Mouse (Mus musculus) megakaryocyte, embryonic 14.5 days (primary cell): ENCODE results near the gene Yipf3.

Experiments
- FLI1 ChIP-seq: IDR thresholded peaks from 2 replicates; pipeline ENCODE4 v1.6.1; 2012; ENCODE audit warnings: low read length, inconsistent platforms, mixed read lengths
- GATA1 ChIP-seq: IDR thresholded peaks from 3 replicates; pipeline ENCODE4 v1.6.1; 2012; ENCODE audit warnings: mixed read lengths, low read length, inconsistent platforms, borderline replicate concordance

GRCm38 (mm10) chr17:46267511-46267910, 19.6 kb downstream of the Yipf3 start:
- no peak for TF ChIP-seq FLI1
- TF ChIP-seq GATA1: no peak
